Mouse (Mus musculus) hindbrain, embryonic 13.5 days (tissue): ENCODE measurements around the gene 1500011B03Rik. TPM values are rescaled to one million over a fixed set of nuclear protein-coding genes. Genes with fewer than 3 reads are reported as not detected.
"Not testable (repeated sequence)": the region's sequence is repeated elsewhere in the genome, so short reads cannot be mapped to it uniquely, and the experiment has no call there.

Source experiments
- ATAC-seq: fragments of 200-750 bp; cut with Nextera tagmentation; 2 replicates; pipeline ENCODE4 v1.8.0; 2017; ENCODE audit warnings: moderate TSS enrichment; ENCODE audit not compliant: low FRiP score
- H3K27ac ChIP-seq: fragments of 300-500 bp; sonication (generic); 2 replicates; pipeline ENCODE4 v1.5.1; 2015; ENCODE audit warnings: inconsistent platforms, mild to moderate bottlenecking, moderate library complexity
- H3K27me3 ChIP-seq: fragments of 300-500 bp; sonication (generic); 2 replicates; pipeline ENCODE4 v1.6.1; 2015; ENCODE audit warnings: mild to moderate bottlenecking, inconsistent platforms
- H3K36me3 ChIP-seq: fragments of 300-500 bp; sonication (generic); 2 replicates; pipeline ENCODE4 v1.6.1; 2015; ENCODE audit warnings: mild to moderate bottlenecking, inconsistent platforms
- H3K4me1 ChIP-seq: fragments of 300-500 bp; sonication (generic); replicated peaks from 2 replicates; pipeline ENCODE4 v1.6.1; 2015; ENCODE audit warnings: inconsistent platforms
- H3K4me2 ChIP-seq: fragments of 300-500 bp; sonication (generic); 2 replicates; pipeline ENCODE4 v1.6.1; 2015; ENCODE audit warnings: inconsistent platforms, mild to moderate bottlenecking, moderate library complexity
- H3K4me3 ChIP-seq: fragments of 300-500 bp; sonication (generic); 2 replicates; pipeline ENCODE4 v1.5.1; 2015; ENCODE audit warnings: mild to moderate bottlenecking, inconsistent platforms
- H3K9ac ChIP-seq: fragments of 300-500 bp; sonication (generic); 2 replicates; pipeline ENCODE4 v1.6.1; 2015; ENCODE audit warnings: mild to moderate bottlenecking, inconsistent platforms
- H3K9me3 ChIP-seq: fragments of 300-500 bp; sonication (generic); 2 replicates; pipeline ENCODE4 v1.6.1; 2016; ENCODE audit warnings: inconsistent platforms
- WGBS: fragments of 180-500 bp; shearing (Covaris S2); methylation state at CpG from one replicate; pipeline ENCODE4 v1.1.7; 2015; 5-methylcytosine and 5-hydroxymethylcytosine counted together
- polyA plus RNA-seq: library from polyadenylated mRNA; unstranded; fragments of >200 nt; fragmentation: Nextera tagmentation; extraction: Ambion mirVana; gene quantifications from 2 replicates; pipeline ENCODE4 v1.2.1, GENCODE M21; 2015

1500011B03Rik gene
- 261 and 279 TPM in 2 replicates for polyA plus RNA-seq

- H3K9me3 ChIP-seq: no peaks in the 10 kb centered on the region
- 6% methylated on average over 52 of the region's 53 CpGs for WGBS
- peak within 1 kb of the TSS; percentile 88 for H3K27ac ChIP-seq
- peaks cover 5% of the 10 kb centered on the region for H3K36me3 ChIP-seq
- peak within 1 kb of the TSS; percentile 74 for H3K4me3 ChIP-seq
- peaks cover 23% of the 10 kb centered on the region for H3K4me1 ChIP-seq
- no peaks in the 10 kb centered on the region for H3K27me3 ChIP-seq
- peak; percentile 87 for ATAC-seq
- H3K4me2 ChIP-seq: peak within 1 kb of the TSS; percentile 59
- peak within 1 kb of the TSS; percentile 91 for H3K9ac ChIP-seq
Measured at GRCm38 (mm10) chr5:114822796-114823688, at the start of gene 1500011B03Rik. 1500011B03Rik (minus strand) TSS chr5:114823468.

GRCm38 (mm10) chr5:114865279-114865678 lies 42.0 kb upstream of the 1500011B03Rik start:
- H3K4me1 ChIP-seq: no peaks in the 10 kb centered on the region
- no peak overlapping the region for H3K27ac ChIP-seq
- H3K27me3 ChIP-seq: 0 out of 2 replicates have a peak, but pooled peaks cover 1% of the 10 kb centered on the region
- H3K4me2 ChIP-seq: no peak overlapping the region
- H3K9me3 ChIP-seq: peaks cover 13% of the 10 kb centered on the region
- no peak overlapping the region for H3K9ac ChIP-seq
- no peak overlapping the region for H3K4me3 ChIP-seq
- 90% methylated on average over 12 of the region's 12 CpGs for WGBS
- H3K36me3 ChIP-seq: 0 out of 2 replicates have a peak, but pooled peaks cover 3% of the 10 kb centered on the region
- ATAC-seq: no peak

- no peaks in the 10 kb centered on the region for H3K4me1 ChIP-seq
- H3K27ac ChIP-seq: no peak overlapping the region
- WGBS: 84% methylated on average over 7 of the region's 7 CpGs
Measured at GRCm38 (mm10) chr5:114864813-114865212, 41.5 kb upstream of the 1500011B03Rik start.

GRCm38 (mm10) chr5:114861730-114862129 lies 38.5 kb upstream of the 1500011B03Rik start:
- Histone ChIP-seq H3K4me3 (no peak overlapping the region), H3K9ac (no peak overlapping the region), H3K4me2 (no peak overlapping the region), H3K9me3 (no peaks in the 10 kb centered on the region), H3K27ac (no peak overlapping the region), H3K27me3 (peaks cover 16% of the 10 kb centered on the region), H3K4me1 (peaks cover 8% of the 10 kb centered on the region; the same call in 1 of the 2 replicates), H3K36me3 (no peaks in the 10 kb centered on the region)
- ATAC-seq: no peak
- WGBS: 71% methylated on average over 6 of the region's 6 CpGs

More at GRCm38 (mm10) chr5:114864813-114865212, 41.5 kb upstream of the 1500011B03Rik start:
- no peak overlapping the region for H3K9ac ChIP-seq
- no peak overlapping the region for H3K4me2 ChIP-seq
- H3K27me3 ChIP-seq: 0 out of 2 replicates have a peak, but pooled peaks cover 3% of the 10 kb centered on the region
- 0 out of 2 replicates have a peak, but pooled peaks cover 3% of the 10 kb centered on the region for H3K36me3 ChIP-seq
- ATAC-seq: no peak
- H3K9me3 ChIP-seq: peaks cover 13% of the 10 kb centered on the region
- no peak overlapping the region for H3K4me3 ChIP-seq

GRCm38 (mm10) chr5:114859253-114859652 lies 36.0 kb upstream of the 1500011B03Rik start:
- Histone ChIP-seq H3K4me3 (peak overlapping the region; percentile 33), H3K9me3 (no peaks in the 10 kb centered on the region), H3K4me2 (peak overlapping the region; percentile 56), H3K9ac (peak overlapping the region; percentile 52; the same call in 1 of the 2 replicates), H3K36me3 (no peaks in the 10 kb centered on the region), H3K27ac (no peak overlapping the region), H3K4me1 (peaks cover 8% of the 10 kb centered on the region; the same call in 1 of the 2 replicates), H3K27me3 (peaks cover 16% of the 10 kb centered on the region)
- 5% methylated on average over 18 of the region's 18 CpGs for WGBS
- 0 out of 2 replicates have a peak, but pooled peaks have one; percentile 52 for ATAC-seq

- Histone ChIP-seq H3K9me3 (no peaks in the 10 kb centered on the region), H3K36me3 (no peaks in the 10 kb centered on the region), H3K4me1 (peaks cover 8% of the 10 kb centered on the region; the same call in 1 of the 2 replicates), H3K27ac (no peak within 1 kb of the TSS), H3K9ac (peak within 1 kb of the TSS; percentile 52; the same call in 1 of the 2 replicates), H3K4me3 (peak within 1 kb of the TSS; percentile 33), H3K4me2 (peak within 1 kb of the TSS; percentile 56), H3K27me3 (peaks cover 16% of the 10 kb centered on the region)
- WGBS: 86% methylated on average over 12 of the region's 12 CpGs
- ATAC-seq: no peak
Measured at GRCm38 (mm10) chr5:114858582-114858981, 35.3 kb upstream of the 1500011B03Rik start, which contains the start of gene Gm9936. Gm9936 (minus strand) TSS chr5:114858682.

GRCm38 (mm10) chr5:114853364-114853763 lies 30.1 kb upstream of the 1500011B03Rik start, which contains the start of gene 4930519G04Rik:
4930519G04Rik (plus strand) TSS chr5:114853664.
- H3K9ac ChIP-seq, H3K36me3 ChIP-seq, H3K4me2 ChIP-seq, H3K4me1 ChIP-seq, H3K4me3 ChIP-seq, ATAC-seq, H3K27me3 ChIP-seq, H3K27ac ChIP-seq, H3K9me3 ChIP-seq: not testable (repeated sequence)
- 78% methylated on average over 3 of the region's 5 CpGs for WGBS

- no peak for ATAC-seq
- Histone ChIP-seq H3K9ac (no peak overlapping the region), H3K4me1 (no peaks in the 10 kb centered on the region), H3K27me3 (no peaks in the 10 kb centered on the region), H3K9me3 (no peaks in the 10 kb centered on the region), H3K4me2 (no peak overlapping the region), H3K4me3 (no peak overlapping the region), H3K27ac (no peak overlapping the region), H3K36me3 (no peaks in the 10 kb centered on the region)
- 88% methylated on average over 20 of the region's 20 CpGs for WGBS
Measured at GRCm38 (mm10) chr5:114851565-114852236, 28.4 kb upstream of the 1500011B03Rik start.

- H3K4me1 ChIP-seq: peaks cover 29% of the 10 kb centered on the region
- not testable (repeated sequence) for H3K27ac ChIP-seq, H3K9ac ChIP-seq, H3K36me3 ChIP-seq, H3K9me3 ChIP-seq, ATAC-seq, H3K4me3 ChIP-seq, H3K27me3 ChIP-seq, H3K4me2 ChIP-seq
- WGBS: 47% methylated on average over 2 of the region's 2 CpGs
Measured at GRCm38 (mm10) chr5:114844371-114844770, 21.1 kb upstream of the 1500011B03Rik start.

GRCm38 (mm10) chr5:114842674-114843073 lies 19.4 kb upstream of the 1500011B03Rik start:
- peak overlapping the region; percentile 35; the same call in 1 of the 2 replicates for H3K27ac ChIP-seq
- H3K4me3 ChIP-seq: no peak overlapping the region
- peaks cover 29% of the 10 kb centered on the region for H3K4me1 ChIP-seq
- H3K9me3 ChIP-seq: no peaks in the 10 kb centered on the region
- no peaks in the 10 kb centered on the region for H3K27me3 ChIP-seq
- no peak for ATAC-seq
- no peak overlapping the region for H3K9ac ChIP-seq
- WGBS: 70% methylated on average over 5 of the region's 5 CpGs
- H3K4me2 ChIP-seq: no peak overlapping the region
- no peaks in the 10 kb centered on the region for H3K36me3 ChIP-seq

GRCm38 (mm10) chr5:114842155-114842554 lies 18.9 kb upstream of the 1500011B03Rik start:
- not testable (repeated sequence) for ATAC-seq, H3K9me3 ChIP-seq, H3K4me3 ChIP-seq, H3K27me3 ChIP-seq, H3K4me2 ChIP-seq, H3K27ac ChIP-seq, H3K9ac ChIP-seq, H3K36me3 ChIP-seq
- 44% methylated on average over 3 of the region's 3 CpGs for WGBS
- peaks cover 29% of the 10 kb centered on the region for H3K4me1 ChIP-seq

GRCm38 (mm10) chr5:114840481-114840880 lies 17.2 kb upstream of the 1500011B03Rik start:
- H3K9ac ChIP-seq, H3K27me3 ChIP-seq, H3K9me3 ChIP-seq, H3K4me3 ChIP-seq, H3K27ac ChIP-seq, ATAC-seq, H3K36me3 ChIP-seq, H3K4me2 ChIP-seq: not testable (repeated sequence)
- peaks cover 29% of the 10 kb centered on the region for H3K4me1 ChIP-seq
- 72% methylated on average over 5 of the region's 5 CpGs for WGBS
